Mouse (Mus musculus) embryonic facial prominence, embryonic 15.5 days (tissue): ENCODE data around the gene 4930402H24Rik. TPM values are rescaled to one million over a fixed set of nuclear protein-coding genes. Genes with fewer than 3 reads are reported as not detected.

Experiments
- ATAC-seq: fragments of 200-750 bp; cut with Nextera tagmentation; 2 replicates; pipeline ENCODE4 v1.8.0; 2017; ENCODE audit warnings: low read depth, moderate TSS enrichment; ENCODE audit not compliant: insufficient number of reproducible peaks, low FRiP score, low TSS enrichment
- H3K27ac ChIP-seq: fragments of 300-500 bp; sonication (generic); replicated peaks from 2 replicates; pipeline ENCODE4 v1.5.1; 2015; ENCODE audit warnings: mild to moderate bottlenecking, inconsistent platforms
- H3K27me3 ChIP-seq: fragments of 300-500 bp; sonication (generic); 2 replicates; pipeline ENCODE4 v1.6.1; 2015; ENCODE audit warnings: inconsistent platforms
- H3K36me3 ChIP-seq: fragments of 300-500 bp; sonication (generic); 2 replicates; pipeline ENCODE4 v1.6.1; 2015; ENCODE audit warnings: mild to moderate bottlenecking, inconsistent platforms
- H3K4me1 ChIP-seq: fragments of 300-500 bp; sonication (generic); 2 replicates; pipeline ENCODE4 v1.6.1; 2015; ENCODE audit warnings: inconsistent platforms
- H3K4me2 ChIP-seq: fragments of 300-500 bp; sonication (generic); replicated peaks from 2 replicates; pipeline ENCODE4 v1.6.1; 2015; ENCODE audit warnings: mild to moderate bottlenecking, inconsistent platforms
- H3K4me3 ChIP-seq: fragments of 300-500 bp; sonication (generic); replicated peaks from 2 replicates; pipeline ENCODE4 v1.5.1; 2015; ENCODE audit warnings: mild to moderate bottlenecking, inconsistent platforms
- H3K9ac ChIP-seq: fragments of 300-500 bp; sonication (generic); 2 replicates; pipeline ENCODE4 v1.6.1; 2015; ENCODE audit warnings: inconsistent platforms
- H3K9me3 ChIP-seq: fragments of 300-500 bp; sonication (generic); replicated peaks from 2 replicates; pipeline ENCODE4 v1.6.1; 2016; ENCODE audit warnings: inconsistent platforms
- WGBS: fragments of 180-500 bp; shearing (Covaris S2); methylation state at CpG from one replicate; pipeline ENCODE4 v1.1.7; 2015; 5-methylcytosine and 5-hydroxymethylcytosine counted together
- polyA plus RNA-seq: library from polyadenylated mRNA; unstranded; fragments of >200 nt; fragmentation: Nextera tagmentation; extraction: Ambion mirVana; gene quantifications from 2 replicates; pipeline ENCODE4 v1.2.1, GENCODE M21; 2015

4930402H24Rik gene
- polyA plus RNA-seq, 1 experiment from 2014 or later = 35.7 TPM

DNA sequence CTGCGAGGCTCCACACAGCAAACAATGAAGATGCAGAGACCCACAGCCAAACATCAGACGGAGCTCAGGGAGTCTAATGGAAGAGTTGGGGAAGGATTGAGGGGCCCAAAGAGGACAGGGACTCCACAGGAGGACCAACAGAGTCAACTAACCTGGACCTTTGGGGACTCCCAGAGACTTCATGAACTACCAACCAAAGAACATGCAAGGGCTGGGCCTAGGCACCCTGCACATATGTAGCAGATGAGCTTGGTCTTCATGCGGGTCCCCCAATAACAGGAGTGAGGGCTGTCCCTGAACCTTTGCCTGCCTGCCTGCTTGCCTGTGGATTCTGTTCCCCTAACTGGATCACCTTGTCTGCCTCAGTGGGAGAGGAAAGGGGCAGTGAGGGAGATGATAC, 101.1 kb downstream of the 4930402H24Rik start:
- Histone ChIP-seq H3K9me3 (no peaks in the 10 kb centered on the region), H3K27ac (no peak overlapping the region), H3K27me3 (no peaks in the 10 kb centered on the region), H3K36me3 (peaks cover 56% of the 10 kb centered on the region), H3K4me3 (no peak overlapping the region), H3K9ac (no peak overlapping the region), H3K4me2 (no peak overlapping the region), H3K4me1 (no peaks in the 10 kb centered on the region)
- ATAC-seq = no peak
- 97% methylated on average over 3 of the region's 3 CpGs for WGBS

DNA sequence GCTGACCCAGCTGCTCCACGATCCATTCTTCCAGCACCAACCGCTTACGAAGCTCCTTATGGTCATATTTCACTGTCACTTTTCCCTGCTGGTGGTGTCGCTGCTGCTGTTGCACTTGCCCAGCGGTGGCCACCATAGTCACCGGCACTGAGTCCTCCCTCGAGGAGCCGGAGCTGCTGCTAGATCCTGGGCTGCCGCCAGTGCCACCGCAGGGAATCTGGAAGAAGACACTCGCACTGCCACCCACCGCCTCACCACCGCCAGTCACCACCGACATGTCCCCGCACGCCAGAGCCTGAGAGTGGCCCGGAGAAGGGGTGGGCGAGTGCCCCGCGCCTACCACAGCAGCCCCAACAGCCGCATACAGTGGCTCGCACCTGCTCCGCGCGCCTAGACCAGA, 102.5 kb downstream of the 4930402H24Rik start:
- H3K4me1 ChIP-seq = no peaks in the 10 kb centered on the region
- H3K4me2 ChIP-seq = no peak overlapping the region
- H3K36me3 ChIP-seq = peaks cover 45% of the 10 kb centered on the region
- no peaks in the 10 kb centered on the region for H3K9me3 ChIP-seq
- 70% methylated on average over 25 of the region's 25 CpGs for WGBS
- H3K27ac ChIP-seq = no peak overlapping the region
- ATAC-seq = no peak
- no peak overlapping the region for H3K4me3 ChIP-seq
- H3K27me3 ChIP-seq = no peaks in the 10 kb centered on the region
- H3K9ac ChIP-seq = no peak overlapping the region

DNA sequence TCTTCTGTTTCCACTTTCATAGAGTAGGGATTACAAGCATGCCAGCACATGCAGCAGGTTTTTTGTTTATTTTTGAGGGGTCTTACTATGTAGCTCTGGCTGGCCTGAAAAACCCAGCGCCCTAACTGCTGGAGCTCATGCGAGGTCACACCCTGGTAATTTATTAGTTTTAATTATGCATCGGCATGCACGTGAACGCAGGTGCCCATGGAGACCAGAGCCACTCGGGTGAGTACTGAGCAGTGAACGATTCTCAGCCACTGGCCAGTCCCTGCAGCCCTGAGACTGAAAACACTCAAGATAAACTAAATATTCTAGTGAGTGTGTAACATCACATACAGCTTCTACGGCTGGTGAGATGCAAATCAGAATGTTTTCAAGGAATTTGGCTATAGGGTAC, 110.5 kb downstream of the 4930402H24Rik start:
- Histone ChIP-seq H3K9ac (no peak overlapping the region), H3K4me1 (no peaks in the 10 kb centered on the region), H3K9me3 (no peaks in the 10 kb centered on the region), H3K27me3 (no peaks in the 10 kb centered on the region), H3K36me3 (peaks cover 27% of the 10 kb centered on the region), H3K27ac (no peak overlapping the region), H3K4me3 (no peak overlapping the region), H3K4me2 (no peak overlapping the region)
- WGBS = 87% methylated on average over 8 of the region's 8 CpGs
- no peak; the same call in 1 of the 2 replicates for ATAC-seq

DNA sequence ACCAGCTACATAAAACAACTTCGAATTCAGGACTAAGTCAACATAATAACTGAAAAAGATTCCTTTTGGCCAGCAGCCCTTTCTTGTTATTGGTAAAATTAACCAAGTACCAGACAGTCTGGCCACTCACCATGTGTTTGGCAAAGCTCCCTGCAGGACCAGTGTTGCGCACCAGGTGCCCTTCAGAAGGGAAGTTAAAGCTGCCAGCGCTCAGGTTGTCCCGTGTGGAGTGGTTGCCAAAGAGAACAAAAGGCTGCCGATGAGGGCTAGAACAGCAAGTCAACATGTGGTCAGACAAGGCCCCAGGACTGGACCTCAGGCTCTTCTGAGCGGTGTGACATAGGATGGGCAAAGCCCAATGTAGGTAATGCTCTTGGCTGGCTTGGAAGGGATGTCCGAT, 114.5 kb downstream of the 4930402H24Rik start:
- no peaks in the 10 kb centered on the region for H3K27me3 ChIP-seq
- H3K4me1 ChIP-seq = no peaks in the 10 kb centered on the region
- ATAC-seq = no peak
- H3K27ac ChIP-seq = no peak overlapping the region
- no peaks in the 10 kb centered on the region for H3K9me3 ChIP-seq
- H3K9ac ChIP-seq = no peak overlapping the region
- no peak overlapping the region for H3K4me3 ChIP-seq
- H3K4me2 ChIP-seq = no peak overlapping the region
- peaks cover 49% of the 10 kb centered on the region for H3K36me3 ChIP-seq
- 94% methylated on average over 7 of the region's 7 CpGs for WGBS

DNA sequence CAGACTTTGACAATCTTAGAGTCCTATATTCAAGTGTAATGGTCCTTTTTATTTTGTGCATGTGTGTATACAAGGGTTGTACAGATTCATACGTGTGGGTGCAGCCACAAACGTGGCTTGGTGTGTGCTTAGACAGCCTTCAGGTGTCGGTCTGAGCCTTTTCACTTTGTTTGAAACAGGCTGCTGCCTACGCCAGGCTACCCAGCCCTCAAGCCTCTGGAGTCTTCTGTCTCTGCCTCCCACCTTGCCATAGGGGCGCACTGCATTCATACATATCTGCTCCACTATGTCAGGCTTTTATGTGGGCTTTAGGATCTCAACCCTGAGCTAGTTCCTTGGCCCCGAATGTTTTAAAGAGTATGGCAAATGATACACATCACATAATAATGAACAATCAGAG, 116.6 kb downstream of the 4930402H24Rik start:
- ATAC-seq = no peak
- Histone ChIP-seq H3K27ac (no peak overlapping the region), H3K4me2 (no peak overlapping the region), H3K4me3 (no peak overlapping the region), H3K4me1 (no peaks in the 10 kb centered on the region), H3K9ac (no peak overlapping the region), H3K9me3 (no peaks in the 10 kb centered on the region), H3K27me3 (no peaks in the 10 kb centered on the region), H3K36me3 (peaks cover 57% of the 10 kb centered on the region)
- 88% methylated on average over 6 of the region's 6 CpGs for WGBS

DNA sequence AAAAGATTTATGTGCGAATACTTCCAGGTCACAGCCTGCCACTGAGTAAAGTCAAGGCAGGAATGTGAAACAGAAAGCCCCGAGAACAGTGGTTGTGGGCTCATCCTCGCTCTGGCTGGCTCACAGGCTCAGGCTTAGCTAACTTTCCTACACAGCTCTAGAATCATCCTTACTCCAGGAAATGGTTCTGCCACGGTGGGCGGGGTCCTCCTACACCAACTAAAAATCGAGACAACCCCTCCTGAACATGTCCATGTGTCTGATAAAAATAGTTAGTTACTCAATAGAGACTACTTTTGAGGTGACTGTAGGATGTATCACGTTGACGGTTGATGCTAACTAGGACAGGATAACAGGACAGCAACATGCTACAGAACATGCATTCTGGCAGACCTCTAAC, 117.2 kb downstream of the 4930402H24Rik start:
- H3K4me2 ChIP-seq = no peak overlapping the region
- H3K27ac ChIP-seq = no peak overlapping the region
- ATAC-seq = no peak
- no peaks in the 10 kb centered on the region for H3K4me1 ChIP-seq
- no peaks in the 10 kb centered on the region for H3K9me3 ChIP-seq
- H3K27me3 ChIP-seq = no peaks in the 10 kb centered on the region
- H3K4me3 ChIP-seq = no peak overlapping the region
- H3K36me3 ChIP-seq = peaks cover 61% of the 10 kb centered on the region
- 82% methylated on average over 8 of the region's 8 CpGs for WGBS
- no peak overlapping the region for H3K9ac ChIP-seq

DNA sequence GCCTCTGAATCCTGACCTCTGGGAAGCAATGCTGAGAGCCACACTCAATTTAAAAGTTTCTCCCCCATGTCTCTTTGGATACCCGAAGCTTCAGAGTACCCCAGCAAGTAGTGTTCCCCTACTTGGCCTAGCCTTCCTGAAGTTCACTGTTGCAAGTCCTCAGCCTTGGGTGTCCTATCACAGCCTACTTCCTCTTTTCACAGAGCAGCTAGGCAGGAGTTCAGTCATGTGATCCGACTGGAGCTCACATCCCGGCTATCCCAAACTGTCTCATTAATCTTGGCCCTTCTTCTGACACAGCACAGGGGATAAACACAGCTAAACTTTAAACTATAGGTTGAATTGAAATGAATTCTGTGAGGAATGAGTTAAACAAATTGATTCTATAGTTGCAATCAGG, 121.3 kb downstream of the 4930402H24Rik start:
- Histone ChIP-seq H3K4me3 (no peak overlapping the region), H3K36me3 (peaks cover 59% of the 10 kb centered on the region)
- 80% methylated on average over 3 of the region's 3 CpGs for WGBS

DNA sequence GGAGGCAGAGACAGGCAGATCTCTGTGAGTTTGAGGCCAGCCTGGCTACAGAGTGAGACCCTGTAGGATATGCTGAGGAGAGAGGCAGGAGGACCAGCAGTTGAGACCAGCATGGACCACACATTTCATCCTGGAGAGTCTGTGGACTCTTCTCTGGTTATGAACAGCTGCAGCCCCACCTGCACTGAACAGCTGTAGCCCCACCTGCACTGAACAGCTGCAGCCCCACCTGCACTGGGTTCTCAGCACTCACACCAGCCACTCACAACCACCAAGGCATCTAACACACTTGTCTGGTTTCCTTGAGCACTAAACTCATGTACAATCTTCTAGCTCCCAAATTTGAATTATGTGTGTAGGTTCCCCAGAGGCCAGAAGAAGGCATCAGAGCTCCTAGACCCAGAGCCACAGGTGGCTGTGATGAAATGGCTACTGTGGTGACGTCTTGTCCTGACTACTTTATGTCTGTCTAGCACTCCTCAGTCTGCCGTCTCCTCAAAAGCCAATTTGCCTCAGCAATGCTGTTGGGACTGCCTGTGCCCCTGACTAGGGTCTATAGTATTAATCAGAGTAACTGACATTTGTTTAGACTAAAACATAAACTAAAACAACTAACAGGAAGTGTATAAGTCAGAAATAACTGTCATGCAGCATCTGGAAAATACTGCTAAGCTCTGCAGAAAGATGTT, 125.4 kb downstream of the 4930402H24Rik start:
- WGBS = 79% methylated on average over 2 of the region's 2 CpGs
- H3K27me3 ChIP-seq = no peaks in the 10 kb centered on the region
- no peak overlapping the region for H3K27ac ChIP-seq
- H3K4me3 ChIP-seq = no peak overlapping the region
- no peaks in the 10 kb centered on the region for H3K9me3 ChIP-seq
- no peak overlapping the region for H3K4me2 ChIP-seq
- no peak for ATAC-seq
- H3K4me1 ChIP-seq = no peaks in the 10 kb centered on the region
- H3K9ac ChIP-seq = no peak overlapping the region
- peaks cover 70% of the 10 kb centered on the region for H3K36me3 ChIP-seq

More for the DNA sequence above, 121.3 kb downstream of the 4930402H24Rik start:
- no peak for ATAC-seq
- no peaks in the 10 kb centered on the region for H3K27me3 ChIP-seq
- no peaks in the 10 kb centered on the region for H3K4me1 ChIP-seq
- H3K9me3 ChIP-seq = no peaks in the 10 kb centered on the region
- no peak overlapping the region for H3K4me2 ChIP-seq
- H3K9ac ChIP-seq = no peak overlapping the region
- H3K27ac ChIP-seq = no peak overlapping the region

DNA sequence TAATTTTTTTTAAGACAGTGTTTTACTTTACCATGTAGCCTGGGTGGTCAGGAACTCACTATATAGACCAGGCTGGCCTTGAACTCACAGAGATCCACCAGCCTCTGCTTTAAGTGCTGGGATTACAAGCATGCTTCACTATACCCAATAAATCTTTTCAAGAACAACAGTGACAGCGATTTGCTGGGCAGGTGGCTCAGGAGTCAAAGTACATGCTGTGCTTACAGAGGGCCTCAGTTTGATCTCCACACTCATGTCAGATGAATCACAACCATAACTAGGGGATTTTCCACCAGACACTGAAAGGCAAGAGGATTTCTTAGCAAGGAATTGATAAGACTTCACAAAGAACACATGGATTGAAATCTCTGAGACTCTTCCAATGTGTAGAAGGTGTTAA, 126.3 kb downstream of the 4930402H24Rik start:
- WGBS = 75% methylated on average over 1 of the region's 1 CpGs
- Histone ChIP-seq H3K4me3 (no peak overlapping the region), H3K27ac (no peak overlapping the region), H3K9ac (no peak overlapping the region), H3K36me3 (peaks cover 71% of the 10 kb centered on the region), H3K9me3 (no peaks in the 10 kb centered on the region), H3K4me2 (no peak overlapping the region), H3K4me1 (no peaks in the 10 kb centered on the region), H3K27me3 (no peaks in the 10 kb centered on the region)
- ATAC-seq = no peak

DNA sequence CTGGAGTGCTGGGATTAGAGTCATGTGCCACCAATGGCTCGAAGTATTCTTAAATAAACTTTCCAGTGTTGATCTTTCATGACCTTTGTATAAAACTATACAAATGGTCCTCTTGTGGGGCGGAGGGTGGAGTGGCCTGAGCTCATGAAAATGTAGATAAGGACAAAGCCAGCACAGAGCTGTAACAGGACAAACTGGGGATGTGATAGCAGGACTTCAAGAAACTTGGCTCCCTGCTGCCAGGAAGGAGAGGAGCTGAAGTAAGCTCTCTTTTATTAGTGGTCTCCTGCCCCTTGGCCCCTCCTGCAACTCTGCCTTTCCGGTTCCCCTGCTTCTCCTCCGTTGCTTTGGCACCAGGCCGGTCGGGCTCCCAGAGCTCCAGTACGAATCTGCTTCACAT, 129.6 kb downstream of the 4930402H24Rik start:
- Histone ChIP-seq H3K4me3 (no peak overlapping the region), H3K36me3 (peaks cover 64% of the 10 kb centered on the region), H3K27me3 (no peaks in the 10 kb centered on the region), H3K4me1 (no peaks in the 10 kb centered on the region), H3K9me3 (no peaks in the 10 kb centered on the region), H3K27ac (no peak overlapping the region), H3K9ac (no peak overlapping the region), H3K4me2 (no peak overlapping the region)
- ATAC-seq = no peak
- WGBS = 82% methylated on average over 7 of the region's 7 CpGs

DNA sequence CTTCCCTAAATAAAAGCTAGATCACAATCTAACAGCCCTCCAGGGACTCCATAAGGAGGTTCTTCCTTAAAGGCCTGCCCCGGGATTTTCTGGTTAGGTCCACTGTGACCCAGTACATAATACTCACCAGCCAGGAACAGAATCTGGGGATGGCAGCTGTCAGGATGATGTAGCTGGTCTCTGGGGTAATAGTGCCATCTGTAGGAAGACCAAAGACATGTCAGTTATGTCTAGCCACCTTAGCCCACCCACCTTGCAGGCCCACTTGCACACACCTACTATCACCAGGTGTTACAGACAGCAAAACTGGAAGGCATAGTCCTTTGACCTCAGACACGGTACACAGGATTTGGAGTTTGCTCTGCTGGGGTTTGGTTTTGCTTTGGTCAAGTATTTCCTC, 138.7 kb downstream of the 4930402H24Rik start:
- Histone ChIP-seq H3K4me2 (no peak overlapping the region), H3K36me3 (peaks cover 69% of the 10 kb centered on the region), H3K27ac (no peak overlapping the region), H3K4me3 (no peak overlapping the region), H3K27me3 (no peaks in the 10 kb centered on the region), H3K9ac (no peak overlapping the region), H3K4me1 (no peaks in the 10 kb centered on the region), H3K9me3 (no peaks in the 10 kb centered on the region)
- WGBS = 46% methylated on average over 2 of the region's 2 CpGs
- ATAC-seq = no peak

DNA sequence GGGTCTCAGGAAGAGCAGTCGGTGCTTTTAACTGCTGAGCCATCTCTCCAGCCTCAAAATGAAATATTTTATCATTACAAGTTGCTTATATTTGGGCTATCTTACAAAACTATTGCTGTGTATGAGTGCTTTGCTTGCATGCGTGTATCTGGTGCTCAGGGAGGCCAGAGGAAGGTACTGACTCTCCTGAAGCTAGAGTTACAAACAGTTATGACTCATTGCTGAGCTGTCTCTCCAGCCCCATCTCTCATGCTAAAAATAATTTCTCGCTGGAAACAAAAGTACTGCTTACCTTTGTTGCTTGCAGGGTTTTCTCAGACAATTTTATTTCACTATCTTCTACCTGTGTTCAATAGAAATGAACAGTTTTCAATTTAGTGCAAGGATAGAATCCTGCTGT, 140.8 kb downstream of the 4930402H24Rik start:
- Histone ChIP-seq H3K9ac (no peak overlapping the region), H3K4me3 (no peak overlapping the region), H3K4me1 (no peaks in the 10 kb centered on the region), H3K4me2 (no peak overlapping the region), H3K36me3 (peaks cover 71% of the 10 kb centered on the region), H3K9me3 (no peaks in the 10 kb centered on the region), H3K27me3 (no peaks in the 10 kb centered on the region), H3K27ac (no peak overlapping the region)
- no peak for ATAC-seq
- WGBS = 78% methylated on average over 3 of the region's 3 CpGs
